Mouse (Mus musculus): ENCODE results near the gene Npcd. TPM values are rescaled to one million over a fixed set of nuclear protein-coding genes. Genes with fewer than 3 reads are reported as not detected.

The Npcd gene
- polyA plus RNA-seq, 1 experiment from 2014 or later: not detected

DNA sequence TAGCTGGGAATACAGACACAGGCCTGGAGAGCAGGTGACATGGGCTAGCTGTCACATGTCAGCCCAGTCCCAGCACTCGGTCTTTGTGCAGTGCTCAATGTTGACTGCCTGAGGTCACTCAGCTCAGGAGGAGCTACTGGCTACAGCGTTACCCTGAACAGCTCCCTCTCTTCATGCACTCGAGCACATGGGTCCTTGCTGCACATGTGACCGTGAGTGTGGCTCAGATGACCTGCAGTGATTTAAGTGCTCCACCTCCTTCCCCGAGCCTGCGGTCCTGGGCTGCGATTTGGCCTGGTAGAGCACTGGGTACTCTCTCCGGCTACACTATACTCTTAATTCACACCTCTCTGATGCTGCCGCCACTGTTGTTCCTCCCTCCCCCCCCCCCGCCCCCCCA lies 67.9 kb downstream of the Npcd start:
- Histone ChIP-seq H3K4me3 (ENCODE audit: low read length) (no peak overlapping the region), H3K27ac (ENCODE audit: low read length) (no peak overlapping the region), H3K4me2 (ENCODE audit: low read depth, low read length) (no peak overlapping the region), H3K36me3 (ENCODE audit: control insufficient read depth, insufficient read depth, low read length) (no peaks in the 10 kb centered on the region), H3K27me3 (replicated peaks; ENCODE audit: control insufficient read depth, insufficient read depth, low read length) (no peaks in the 10 kb centered on the region), H3K9ac (ENCODE audit: low read depth, low read length) (no peak overlapping the region), H3K4me1 (ENCODE audit: control insufficient read depth, insufficient read depth, low read length) (0 out of 2 replicates have a peak, but pooled peaks cover 4% of the 10 kb centered on the region), H3K9me3 (ENCODE audit: control insufficient read depth, low read length) (no peaks in the 10 kb centered on the region)
- 50% methylated on average over 10 of the region's 10 CpGs for WGBS
- ATAC-seq: no peak

GRCm38 (mm10) chr15:79765361-79765760 lies 68.7 kb downstream of the Npcd start:
- Histone ChIP-seq H3K9ac (ENCODE audit: low read depth, low read length) (no peak overlapping the region), H3K9me3 (ENCODE audit: control insufficient read depth, low read length) (no peaks in the 10 kb centered on the region), H3K27ac (ENCODE audit: low read length) (no peak overlapping the region), H3K4me1 (ENCODE audit: control insufficient read depth, insufficient read depth, low read length) (0 out of 2 replicates have a peak, but pooled peaks cover 4% of the 10 kb centered on the region), H3K36me3 (ENCODE audit: control insufficient read depth, insufficient read depth, low read length) (0 out of 2 replicates have a peak, but pooled peaks cover 2% of the 10 kb centered on the region), H3K4me3 (ENCODE audit: low read length) (no peak overlapping the region), H3K4me2 (ENCODE audit: low read depth, low read length) (no peak overlapping the region), H3K27me3 (replicated peaks; ENCODE audit: control insufficient read depth, insufficient read depth, low read length) (no peaks in the 10 kb centered on the region)
- 75% methylated on average over 2 of the region's 2 CpGs for WGBS
- no peak; the same call in 1 of the 2 replicates for ATAC-seq

DNA sequence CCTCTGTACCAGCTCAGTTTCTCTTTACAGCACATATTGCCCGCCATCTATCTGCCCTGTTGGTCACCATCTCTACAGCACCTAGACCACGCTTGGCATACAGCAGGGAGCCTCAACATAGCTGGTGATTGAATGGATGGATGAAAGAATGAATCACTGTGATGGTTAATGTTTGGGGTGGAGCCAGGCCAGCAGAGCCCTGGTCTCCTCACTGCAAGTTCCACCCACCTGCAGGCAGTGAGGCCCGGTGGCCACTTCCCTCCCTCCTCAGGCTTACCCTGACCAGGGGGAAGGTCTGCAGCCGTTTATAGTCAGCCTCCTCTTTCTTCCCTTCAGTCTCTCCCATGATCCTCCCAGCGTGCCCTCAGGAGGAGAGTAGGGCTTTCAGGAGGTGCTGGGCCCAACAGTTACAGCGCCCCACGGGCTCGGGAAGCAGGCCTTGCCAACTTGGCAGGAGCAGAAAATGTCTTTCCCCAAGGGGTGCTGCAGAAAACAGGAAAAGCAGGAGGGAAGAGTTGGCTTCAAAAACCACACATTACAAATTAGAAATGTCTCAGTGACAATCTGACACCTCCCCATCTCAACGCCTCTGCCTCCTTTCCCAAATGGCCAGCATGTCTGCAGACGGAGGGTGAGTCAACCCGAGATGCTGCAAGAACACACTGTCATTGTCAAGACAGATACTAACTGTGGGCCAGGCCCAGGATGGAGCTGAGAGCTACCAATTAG lies 69.3 kb downstream of the Npcd start:
- H3K9ac ChIP-seq (ENCODE audit: low read depth, low read length): no peak overlapping the region
- H3K4me2 ChIP-seq (ENCODE audit: low read depth, low read length): no peak overlapping the region
- 79% methylated on average over 11 of the region's 11 CpGs for WGBS
- H3K27me3 ChIP-seq (replicated peaks; ENCODE audit: control insufficient read depth, insufficient read depth, low read length): no peaks in the 10 kb centered on the region
- H3K36me3 ChIP-seq (ENCODE audit: control insufficient read depth, insufficient read depth, low read length): 0 out of 2 replicates have a peak, but pooled peaks cover 2% of the 10 kb centered on the region
- no peaks in the 10 kb centered on the region for H3K9me3 ChIP-seq (ENCODE audit: control insufficient read depth, low read length)
- H3K27ac ChIP-seq (ENCODE audit: low read length): no peak overlapping the region
- H3K4me3 ChIP-seq (ENCODE audit: low read length): no peak overlapping the region
- no peak for ATAC-seq
- 0 out of 2 replicates have a peak, but pooled peaks cover 4% of the 10 kb centered on the region for H3K4me1 ChIP-seq (ENCODE audit: control insufficient read depth, insufficient read depth, low read length)

DNA sequence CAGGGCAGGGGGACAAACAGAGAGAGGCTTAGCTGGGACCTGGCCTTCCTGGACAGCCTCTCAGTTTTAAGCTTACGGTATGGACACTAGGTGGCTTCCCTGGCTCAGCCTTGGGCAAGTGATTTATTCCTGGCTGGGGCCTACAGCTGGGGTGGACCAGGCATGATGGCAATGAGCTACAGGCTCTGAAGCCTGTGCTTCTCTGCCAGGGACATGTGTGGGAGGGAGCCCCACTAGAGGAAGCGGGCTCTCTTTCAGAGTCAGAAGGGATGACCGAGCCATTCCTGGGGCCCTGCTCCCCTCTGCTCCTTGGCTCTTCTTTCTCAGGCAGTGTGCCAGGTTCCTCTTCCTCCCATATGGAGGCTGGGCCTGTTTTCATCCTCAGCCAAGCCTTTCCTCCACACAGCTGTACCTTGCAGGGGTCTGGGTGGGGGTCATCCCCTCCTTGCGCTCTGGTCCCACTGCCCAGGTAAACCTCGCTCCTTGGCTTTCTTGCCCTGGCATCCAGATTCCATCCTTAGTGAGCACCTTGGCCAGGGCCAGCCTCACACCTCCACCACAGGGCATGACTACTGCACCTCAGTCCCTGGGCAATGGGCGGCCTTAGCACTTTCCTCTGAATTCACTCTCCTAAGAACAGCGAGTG lies 70.3 kb downstream of the Npcd start:
- no peak overlapping the region for H3K4me3 ChIP-seq (ENCODE audit: low read length)
- H3K4me2 ChIP-seq (ENCODE audit: low read depth, low read length): no peak overlapping the region
- no peak for ATAC-seq
- 0 out of 2 replicates have a peak, but pooled peaks cover 4% of the 10 kb centered on the region for H3K4me1 ChIP-seq (ENCODE audit: control insufficient read depth, insufficient read depth, low read length)
- H3K9me3 ChIP-seq (ENCODE audit: control insufficient read depth, low read length): no peaks in the 10 kb centered on the region
- no peaks in the 10 kb centered on the region for H3K27me3 ChIP-seq (replicated peaks; ENCODE audit: control insufficient read depth, insufficient read depth, low read length)
- 77% methylated on average over 7 of the region's 7 CpGs for WGBS
- no peak overlapping the region for H3K27ac ChIP-seq (ENCODE audit: low read length)
- no peak overlapping the region for H3K9ac ChIP-seq (ENCODE audit: low read depth, low read length)
- 0 out of 2 replicates have a peak, but pooled peaks cover 2% of the 10 kb centered on the region for H3K36me3 ChIP-seq (ENCODE audit: control insufficient read depth, insufficient read depth, low read length)

GRCm38 (mm10) chr15:79763001-79763400 lies 71.0 kb downstream of the Npcd start:
- H3K27me3 ChIP-seq (replicated peaks; ENCODE audit: control insufficient read depth, insufficient read depth, low read length): no peaks in the 10 kb centered on the region
- no peaks in the 10 kb centered on the region for H3K9me3 ChIP-seq (ENCODE audit: control insufficient read depth, low read length)
- no peak overlapping the region for H3K4me3 ChIP-seq (ENCODE audit: low read length)
- no peak overlapping the region for H3K9ac ChIP-seq (ENCODE audit: low read depth, low read length)
- 0 out of 2 replicates have a peak, but pooled peaks cover 2% of the 10 kb centered on the region for H3K36me3 ChIP-seq (ENCODE audit: control insufficient read depth, insufficient read depth, low read length)
- no peak overlapping the region for H3K4me2 ChIP-seq (ENCODE audit: low read depth, low read length)
- 0 out of 2 replicates have a peak, but pooled peaks cover 4% of the 10 kb centered on the region for H3K4me1 ChIP-seq (ENCODE audit: control insufficient read depth, insufficient read depth, low read length)
- H3K27ac ChIP-seq (ENCODE audit: low read length): no peak overlapping the region
- WGBS: 90% methylated on average over 9 of the region's 9 CpGs
- no peak for ATAC-seq

- H3K27me3 ChIP-seq (replicated peaks; ENCODE audit: control insufficient read depth, insufficient read depth, low read length): no peaks in the 10 kb centered on the region
- H3K27ac ChIP-seq (ENCODE audit: low read length): no peak overlapping the region
- H3K36me3 ChIP-seq (ENCODE audit: control insufficient read depth, insufficient read depth, low read length): 0 out of 2 replicates have a peak, but pooled peaks cover 2% of the 10 kb centered on the region
- no peak overlapping the region for H3K4me2 ChIP-seq (ENCODE audit: low read depth, low read length)
- WGBS: 90% methylated on average over 6 of the region's 6 CpGs
- H3K9ac ChIP-seq (ENCODE audit: low read depth, low read length): no peak overlapping the region
- no peak for ATAC-seq
- H3K4me1 ChIP-seq (ENCODE audit: control insufficient read depth, insufficient read depth, low read length): peaks cover 4% of the 10 kb centered on the region; the same call in 1 of the 2 replicates
- H3K9me3 ChIP-seq (ENCODE audit: control insufficient read depth, low read length): no peaks in the 10 kb centered on the region
- H3K4me3 ChIP-seq (ENCODE audit: low read length): no peak overlapping the region
Measured at GRCm38 (mm10) chr15:79760956-79761355, 73.1 kb downstream of the Npcd start.

DNA sequence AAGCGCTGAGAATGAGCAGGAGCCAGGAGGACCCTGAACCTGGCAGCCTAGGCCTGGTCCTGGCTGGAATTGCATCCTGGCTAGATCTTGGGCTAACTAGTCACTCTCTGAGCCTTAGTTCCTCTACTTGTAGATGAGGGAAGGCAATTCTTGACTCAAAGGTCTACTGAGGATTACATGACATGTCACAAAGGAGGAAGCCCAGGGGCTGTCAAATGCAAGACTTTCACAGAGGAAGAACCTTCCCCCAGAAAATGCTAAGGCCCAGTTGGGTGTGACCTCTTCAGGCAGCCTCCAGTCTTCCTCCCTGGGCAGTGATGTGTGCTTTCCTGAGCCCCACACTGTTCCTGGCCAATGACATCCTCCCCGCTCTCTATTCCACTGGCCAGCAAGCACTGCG lies 76.9 kb downstream of the Npcd start:
- Histone ChIP-seq H3K4me1 (ENCODE audit: control insufficient read depth, insufficient read depth, low read length) (no peaks in the 10 kb centered on the region; the same call in 1 of the 2 replicates), H3K9me3 (ENCODE audit: control insufficient read depth, low read length) (no peaks in the 10 kb centered on the region), H3K4me3 (ENCODE audit: low read length) (no peak overlapping the region), H3K9ac (ENCODE audit: low read depth, low read length) (no peak overlapping the region), H3K4me2 (ENCODE audit: low read depth, low read length) (no peak overlapping the region), H3K27ac (ENCODE audit: low read length) (no peak overlapping the region; the same call in 1 of the 2 replicates), H3K27me3 (replicated peaks; ENCODE audit: control insufficient read depth, insufficient read depth, low read length) (no peaks in the 10 kb centered on the region), H3K36me3 (ENCODE audit: control insufficient read depth, insufficient read depth, low read length) (0 out of 2 replicates have a peak, but pooled peaks cover 2% of the 10 kb centered on the region)
- ATAC-seq: no peak
- 84% methylated on average over 3 of the region's 3 CpGs for WGBS

- no peak overlapping the region for H3K9ac ChIP-seq (ENCODE audit: low read depth, low read length)
- H3K9me3 ChIP-seq (ENCODE audit: control insufficient read depth, low read length): no peaks in the 10 kb centered on the region
- H3K27ac ChIP-seq (ENCODE audit: low read length): no peak overlapping the region
- no peak overlapping the region for H3K4me2 ChIP-seq (ENCODE audit: low read depth, low read length)
- H3K4me3 ChIP-seq (ENCODE audit: low read length): no peak overlapping the region
- no peaks in the 10 kb centered on the region for H3K27me3 ChIP-seq (replicated peaks; ENCODE audit: control insufficient read depth, insufficient read depth, low read length)
- no peaks in the 10 kb centered on the region; the same call in 1 of the 2 replicates for H3K4me1 ChIP-seq (ENCODE audit: control insufficient read depth, insufficient read depth, low read length)
- 72% methylated on average over 8 of the region's 8 CpGs for WGBS
- H3K36me3 ChIP-seq (ENCODE audit: control insufficient read depth, insufficient read depth, low read length): 0 out of 2 replicates have a peak, but pooled peaks cover 2% of the 10 kb centered on the region
- no peak for ATAC-seq
Measured at GRCm38 (mm10) chr15:79755977-79756625, 77.9 kb downstream of the Npcd start.

- Histone ChIP-seq H3K9ac (ENCODE audit: low read depth, low read length) (no peak overlapping the region), H3K4me2 (ENCODE audit: low read depth, low read length) (no peak overlapping the region), H3K9me3 (ENCODE audit: control insufficient read depth, low read length) (no peaks in the 10 kb centered on the region), H3K4me1 (ENCODE audit: control insufficient read depth, insufficient read depth, low read length) (no peaks in the 10 kb centered on the region; the same call in 1 of the 2 replicates), H3K27me3 (replicated peaks; ENCODE audit: control insufficient read depth, insufficient read depth, low read length) (no peaks in the 10 kb centered on the region), H3K27ac (ENCODE audit: low read length) (no peak overlapping the region), H3K4me3 (ENCODE audit: low read length) (no peak overlapping the region), H3K36me3 (ENCODE audit: control insufficient read depth, insufficient read depth, low read length) (no peaks in the 10 kb centered on the region)
- WGBS: 80% methylated on average over 4 of the region's 4 CpGs
- no peak for ATAC-seq
Measured at GRCm38 (mm10) chr15:79755176-79755575, 78.9 kb downstream of the Npcd start.

All from intestine, embryonic 16.5 days (tissue).